16 mouse cellular contexts compared by ENCODE assay signal in the genomic region with DNA sequence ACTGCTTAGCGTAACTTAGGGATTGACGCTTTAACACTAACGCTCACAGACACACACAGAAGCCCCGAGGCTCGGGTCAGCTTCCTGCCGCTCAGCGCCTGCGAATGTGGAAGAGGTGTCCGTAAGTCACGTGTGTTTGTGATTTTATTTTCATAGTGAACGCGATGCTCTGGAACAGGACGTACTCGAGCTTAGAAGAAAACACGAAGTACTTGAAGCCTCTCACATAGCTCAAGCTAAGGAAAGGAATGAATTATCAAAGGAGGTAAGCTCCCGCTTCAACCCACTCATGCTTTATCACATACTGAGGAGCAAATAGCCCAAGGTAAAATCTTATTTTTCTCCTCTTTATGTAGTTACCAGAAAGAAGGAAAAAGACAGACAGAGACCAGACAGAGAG.
"Had no signal": no experiment of that assay in that cellular context is flagged by ENCODE, and none has a peak within 500 bp of the region (broad histone marks: within the 10 kb centered on the region; RNA-seq: fewer than 3 reads in every experiment).

No protein-coding gene starts in this region.

- H3K27me3 ChIP-seq: liver, embryonic 13.5 days; liver, embryonic 15.5 days; megakaryocyte, embryonic 14.5 days; midbrain, embryonic 13.5 days; midbrain, embryonic 15.5 days; neural tube, embryonic 12.5 days; stomach, embryonic 15.5 days had no signal

- H3K4me3 ChIP-seq: liver, embryonic 13.5 days; liver, embryonic 15.5 days; megakaryocyte, embryonic 14.5 days; midbrain, embryonic 13.5 days; midbrain, embryonic 15.5 days; neural tube, embryonic 12.5 days; stomach, embryonic 15.5 days had no signal

- H3K4me2 ChIP-seq: liver, embryonic 13.5 days; liver, embryonic 15.5 days; lung, embryonic 14.5 days; midbrain, embryonic 11.5 days; midbrain, embryonic 13.5 days; midbrain, embryonic 15.5 days; neural tube, embryonic 12.5 days; stomach, embryonic 15.5 days had no signal

- H3K9me3 ChIP-seq: liver, embryonic 13.5 days; liver, embryonic 15.5 days; megakaryocyte, embryonic 14.5 days; midbrain, embryonic 13.5 days; midbrain, embryonic 15.5 days; neural tube, embryonic 12.5 days; stomach, embryonic 15.5 days had no signal

- ATAC-seq: liver, postnatal 0 days; midbrain, embryonic 13.5 days; midbrain, embryonic 15.5 days had no signal

- H3K9ac ChIP-seq: liver, embryonic 13.5 days; liver, embryonic 15.5 days; liver, postnatal 0 days; lung, embryonic 14.5 days; midbrain, embryonic 13.5 days; midbrain, embryonic 15.5 days; neural tube, embryonic 12.5 days; stomach, embryonic 15.5 days had no signal

- H3K4me1 ChIP-seq: liver, embryonic 13.5 days; liver, embryonic 15.5 days; megakaryocyte, embryonic 14.5 days; midbrain, embryonic 13.5 days; midbrain, embryonic 15.5 days; neural tube, embryonic 12.5 days; stomach, embryonic 15.5 days had no signal

- H3K27ac ChIP-seq: liver, embryonic 13.5 days; liver, embryonic 15.5 days; macrophage; midbrain, embryonic 13.5 days; midbrain, embryonic 15.5 days; neural tube, embryonic 12.5 days; stomach, embryonic 15.5 days; stomach, postnatal 0 days had no signal

- DNase-seq: liver, embryonic 13.5 days; liver, postnatal 0 days; lung, embryonic 14.5 days; right cerebral cortex, postnatal 14 days; thymus, adult 2 months; thymus, postnatal 25 days; thymus, postnatal 4 days had no signal
